Mouse (Mus musculus): ENCODE measurements around the gene Ikbip.
A peak's percentile ranks its signal among the peaks of the same experiment; 100 is the strongest.

Gene Ikbip

DNA sequence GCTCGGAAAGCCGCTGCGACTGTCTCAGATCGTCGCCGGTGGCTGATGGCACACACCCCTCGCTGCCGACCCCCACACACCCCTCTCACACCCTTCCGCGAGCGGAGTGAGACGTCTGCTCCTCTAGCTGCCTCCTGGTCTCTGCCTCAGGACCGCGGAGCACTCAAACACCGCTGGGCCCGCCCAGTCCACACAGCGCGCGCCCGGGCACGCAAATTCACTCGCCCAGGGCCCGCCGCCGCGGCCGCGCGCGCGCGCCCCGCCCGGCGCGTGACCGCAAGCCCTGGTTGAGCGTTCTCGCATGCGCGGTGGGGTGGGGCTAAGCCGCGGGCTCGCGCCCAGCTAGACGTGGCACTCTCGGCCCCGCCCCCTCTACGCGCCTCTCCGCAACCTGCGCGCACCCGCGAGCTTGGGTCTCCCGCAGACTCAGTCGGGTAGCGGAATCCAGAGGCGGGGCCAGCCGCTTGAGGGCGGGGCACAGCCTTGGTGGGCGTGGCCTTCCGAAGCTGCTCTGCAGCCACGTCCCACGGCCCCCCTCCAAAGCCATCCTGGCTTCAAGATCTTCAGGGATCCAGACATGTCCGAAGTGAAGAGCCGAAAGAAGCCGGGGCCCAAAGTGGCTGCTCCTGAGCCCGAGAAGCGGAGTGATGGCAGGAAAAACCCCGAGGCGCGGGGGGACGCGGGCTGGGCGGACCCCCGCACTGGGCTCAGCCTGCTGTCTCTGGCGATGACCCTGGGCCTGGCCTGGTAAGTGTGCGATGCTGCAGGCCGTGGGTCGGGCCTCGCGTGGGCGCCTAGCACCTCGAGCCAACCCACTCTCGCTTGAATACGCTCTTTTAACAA is at the start of gene Ikbip, which contains the start of gene Apaf1:
Gene Ikbip (plus strand): TSS at position 391 of the 843 bp plus-strand sequence.
Gene Apaf1 (minus strand): TSS at position 221 of the 843 bp plus-strand sequence.
- peak; percentile 100 for DNase-seq (ENCODE audit: low spot score in 2 of 2)

DNA sequence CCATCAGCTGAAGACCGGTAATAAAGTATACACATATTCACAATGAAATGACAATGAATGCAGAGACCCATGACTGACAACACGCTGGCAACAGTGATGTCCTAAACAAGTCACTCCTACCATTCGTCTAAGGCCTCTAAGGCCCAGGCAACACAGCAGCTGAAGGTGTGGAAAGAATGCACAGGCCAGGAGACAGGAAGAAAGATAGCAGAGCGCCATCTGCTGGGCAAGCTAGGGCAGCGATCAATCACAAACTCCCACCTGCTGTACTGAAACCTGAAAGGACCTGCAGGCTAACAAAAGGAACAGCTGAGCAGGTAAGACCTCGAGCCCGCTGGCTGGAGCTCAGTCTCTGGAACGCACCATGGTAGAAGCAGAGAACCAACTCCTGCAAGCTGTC is 48.8 kb upstream of the Ikbip start:
- peak; percentile 72 to 78 for DNase-seq (ENCODE audit: low spot score in 2 of 2)

DNA sequence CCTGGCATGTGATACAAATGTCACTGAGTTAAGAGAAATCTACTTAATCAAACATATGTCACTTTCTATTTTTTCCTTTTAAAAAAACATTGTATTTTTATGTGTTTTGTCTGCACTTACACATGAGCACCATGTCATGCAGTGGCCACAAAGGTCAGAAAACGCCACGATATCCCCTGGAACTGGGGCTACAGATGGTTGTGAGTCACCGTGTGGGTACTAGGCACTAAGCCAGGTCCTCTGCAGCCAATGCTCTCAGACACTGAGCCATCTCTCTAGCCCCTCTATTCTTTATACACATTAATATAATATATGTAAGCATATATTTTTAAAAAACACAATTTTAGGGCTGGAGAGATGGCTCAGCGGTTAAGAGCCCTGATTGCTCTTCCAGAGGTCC is 33.0 kb upstream of the Ikbip start:
- no peak for DNase-seq (ENCODE audit: low spot score in 2 of 2)

DNA sequence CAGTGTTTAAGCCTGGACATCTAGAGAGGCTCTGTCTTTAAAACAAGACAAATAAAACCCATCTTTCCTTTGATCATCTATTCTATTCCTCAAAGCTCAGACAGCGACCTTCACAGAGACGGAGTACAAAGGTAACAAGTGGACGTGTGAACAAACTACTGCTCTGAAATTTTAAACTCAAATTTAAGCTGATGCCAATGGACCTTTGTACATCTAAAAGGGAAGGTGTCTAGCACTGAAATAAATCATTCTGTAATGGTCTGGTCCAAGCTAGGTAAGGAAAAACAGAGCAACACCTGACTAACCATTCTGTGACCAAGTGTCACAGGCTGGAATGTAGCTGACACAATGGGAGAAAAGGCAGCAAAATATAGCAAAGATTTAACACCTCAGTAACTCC is 31.6 kb upstream of the Ikbip start:
- DNase-seq (ENCODE audit: low spot score in 2 of 2), result no peak

DNA sequence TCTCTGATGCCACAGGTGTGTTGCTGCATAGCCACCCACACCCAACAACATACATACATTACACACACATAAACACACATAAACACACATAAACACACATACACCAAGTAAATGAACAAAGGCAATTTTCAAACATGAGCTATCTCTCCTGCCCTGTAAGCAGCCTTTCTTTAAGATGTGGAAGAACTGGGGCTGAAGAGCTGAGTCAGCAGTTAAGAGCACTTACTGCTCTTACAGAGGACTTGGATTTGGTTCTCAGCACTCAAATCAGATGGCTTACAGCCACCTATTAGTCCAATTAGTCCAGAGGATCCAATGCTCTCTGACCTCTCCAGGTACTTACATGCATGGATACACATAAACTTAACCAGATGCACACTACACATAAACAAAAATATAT is 30.0 kb upstream of the Ikbip start:
- DNase-seq (ENCODE audit: low spot score in 2 of 2), result no peak

DNA sequence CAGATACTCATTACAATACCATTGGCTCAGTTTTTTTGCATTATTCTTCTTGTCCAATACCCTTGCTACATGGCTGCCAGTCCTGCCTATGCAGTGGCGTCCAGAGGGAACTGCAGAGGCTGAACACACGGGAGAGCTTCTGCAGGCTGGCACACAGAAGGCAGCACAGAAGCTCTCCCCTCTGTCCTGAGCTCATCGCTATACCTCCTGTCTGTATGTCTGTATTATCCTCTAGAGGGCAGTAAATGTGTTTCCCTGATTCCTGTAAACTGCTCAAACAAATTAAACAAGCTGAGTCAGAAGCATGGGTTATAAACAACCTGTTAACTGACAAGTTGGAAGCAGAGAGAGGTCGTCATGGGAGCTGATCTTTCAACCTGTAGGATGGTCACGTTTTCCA is 22.0 kb upstream of the Ikbip start:
- no peak for DNase-seq (ENCODE audit: low spot score in 2 of 2)

DNA sequence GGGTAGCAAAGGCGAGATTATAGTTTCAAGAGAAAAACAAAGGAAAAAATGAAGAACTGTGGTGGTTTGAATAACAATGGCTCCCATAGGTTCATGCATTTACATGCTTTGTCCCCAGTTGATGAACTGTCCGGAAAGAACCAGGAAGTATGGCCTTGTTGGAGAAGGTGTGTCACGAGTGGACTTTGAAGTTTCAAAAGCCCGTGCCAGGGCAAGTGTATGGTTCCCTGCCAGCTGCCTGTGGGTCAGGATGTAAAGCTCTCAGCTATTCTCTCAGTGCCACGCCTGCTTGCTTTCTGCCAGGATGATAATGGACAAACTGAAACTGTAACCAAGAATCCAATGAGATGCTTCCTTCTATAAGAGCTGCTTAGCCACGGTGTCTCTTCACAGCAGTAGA is 20.4 kb upstream of the Ikbip start:
- no peak for DNase-seq (ENCODE audit: low spot score in 2 of 2)

DNA sequence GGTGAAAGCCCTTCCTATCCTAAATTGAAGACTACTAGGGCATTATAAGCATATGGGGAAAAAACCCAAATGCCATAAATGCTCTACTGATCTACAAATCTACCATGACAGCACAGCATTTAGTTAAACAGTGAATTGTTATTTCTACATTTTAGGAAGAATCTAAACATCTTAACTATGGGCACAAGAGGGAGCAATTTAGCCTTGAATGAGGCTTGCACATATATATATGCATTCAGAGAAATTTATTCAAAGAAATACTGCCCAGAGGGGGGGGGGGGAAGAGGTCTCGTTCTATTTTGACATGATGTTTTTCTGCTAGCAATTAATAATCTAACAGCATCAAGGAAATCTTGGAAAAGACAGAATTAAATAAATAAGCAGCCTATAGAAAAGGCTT is 11.0 kb upstream of the Ikbip start:
- no peak for DNase-seq (ENCODE audit: low spot score in 2 of 2)

DNA sequence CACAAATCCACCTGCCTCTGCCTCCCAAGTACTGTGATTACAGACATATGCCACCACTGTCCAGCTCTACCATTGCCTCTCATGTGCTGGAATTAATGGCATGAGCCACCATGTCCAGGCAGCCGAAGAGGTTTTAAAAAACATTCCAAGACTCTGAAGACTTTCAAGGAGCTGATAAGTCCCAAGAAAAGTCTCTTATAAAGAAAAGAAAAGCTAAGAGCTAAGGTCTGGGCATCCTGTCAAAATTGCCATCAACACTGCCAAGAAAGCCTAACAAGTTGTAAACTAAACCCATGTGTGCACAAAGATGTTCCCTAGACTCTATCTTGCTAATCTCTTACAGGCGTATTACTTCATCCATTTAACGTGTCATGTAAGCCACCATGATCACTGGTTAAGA is 9.4 kb upstream of the Ikbip start:
- DNase-seq (ENCODE audit: low spot score in 2 of 2), result no peak

DNA sequence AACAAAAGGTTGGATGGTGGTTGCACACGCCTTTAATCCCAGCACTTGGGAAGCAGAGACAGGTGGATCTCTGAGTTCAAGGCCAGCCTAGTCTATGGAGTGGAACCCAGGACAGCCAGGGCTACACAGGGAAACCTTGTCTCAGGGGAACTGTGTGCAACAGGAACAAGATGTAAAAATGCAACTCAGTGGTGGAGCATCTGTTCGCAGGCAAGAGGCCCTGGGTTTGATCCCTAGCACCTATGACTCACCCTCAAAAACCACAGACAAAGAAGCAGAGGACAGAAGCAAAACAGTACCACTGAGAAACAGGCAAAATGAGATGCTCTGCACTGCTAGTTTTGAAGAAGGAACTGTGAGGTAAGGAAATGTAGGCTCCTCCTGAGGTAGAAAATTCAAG is 6.1 kb upstream of the Ikbip start:
- DNase-seq (ENCODE audit: low spot score in 2 of 2), result no peak

DNA sequence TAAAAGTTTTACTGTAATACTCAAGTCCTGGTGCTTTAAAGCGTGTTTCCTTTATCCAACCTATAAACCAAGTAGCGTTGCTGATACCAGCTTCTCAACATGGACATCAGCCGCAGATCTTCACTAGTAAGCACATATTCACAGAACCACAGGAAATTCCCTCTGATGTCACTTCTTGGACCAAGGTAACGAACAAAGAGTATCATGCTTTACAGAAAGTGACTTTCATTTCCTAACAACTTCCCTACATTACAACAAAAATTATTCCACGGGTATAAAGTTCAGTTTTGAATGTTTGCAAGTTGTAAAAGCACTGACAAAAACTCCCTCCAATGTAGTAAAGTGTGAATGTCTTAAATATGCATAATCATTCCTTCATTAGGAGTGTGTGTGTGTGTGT is 2.2 kb upstream of the Ikbip start:
- no peak for DNase-seq (ENCODE audit: low spot score in 2 of 2)

DNA sequence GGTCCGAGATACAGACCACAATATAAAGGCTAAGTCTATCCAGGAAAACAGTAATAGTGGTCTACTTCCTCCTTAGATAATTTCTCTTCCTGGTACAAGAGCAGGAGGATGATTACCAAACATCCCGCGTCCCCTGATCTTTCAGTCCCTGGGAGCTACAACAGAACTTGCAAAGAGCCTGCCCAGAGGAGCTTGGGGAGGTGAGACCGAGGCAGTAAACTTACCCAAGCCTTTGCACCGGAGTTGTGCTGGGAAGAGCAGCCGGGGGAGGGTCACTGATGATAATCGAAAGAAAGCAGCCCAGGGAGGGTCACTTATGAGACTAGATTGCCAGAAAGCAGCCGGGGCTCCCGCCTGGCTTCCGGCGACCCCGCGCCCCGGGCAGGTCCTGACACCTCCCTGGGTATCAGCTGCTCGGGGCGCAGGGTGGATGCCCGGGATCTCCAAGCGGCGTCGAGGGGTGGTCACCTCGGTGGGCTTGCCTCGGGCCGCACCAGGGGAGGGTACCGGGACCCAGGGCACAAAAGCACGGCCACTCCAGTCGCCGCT is 707 bp upstream of the Ikbip start:
- no peak for DNase-seq (ENCODE audit: low spot score in 2 of 2)

DNA sequence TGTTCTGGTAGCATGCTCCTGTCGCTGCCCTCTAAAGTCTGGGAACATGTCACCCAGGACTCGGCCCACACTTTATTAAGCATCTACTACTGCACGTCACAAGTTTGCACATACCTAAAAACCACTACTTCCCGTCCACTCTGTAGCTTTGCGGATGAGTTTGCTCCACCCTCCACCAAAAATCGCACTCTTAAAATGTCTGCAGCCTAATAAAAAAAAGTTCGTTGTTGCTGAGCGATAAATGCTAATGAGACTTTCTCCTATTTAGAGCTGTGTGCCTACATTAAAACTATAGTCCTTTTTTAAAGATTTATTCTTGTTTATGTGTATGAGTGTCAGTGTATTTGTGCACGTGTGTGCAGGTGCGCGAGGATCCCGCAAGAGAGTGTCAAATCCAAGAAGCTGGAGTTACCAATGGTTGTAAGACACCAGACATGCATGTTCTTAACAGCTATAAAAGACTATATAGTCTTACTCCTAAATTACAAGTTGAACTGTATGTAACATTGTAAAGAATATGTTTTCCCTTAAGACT is 720 bp downstream of the Ikbip start:
- DNase-seq (ENCODE audit: low spot score in 2 of 2), result no peak

DNA sequence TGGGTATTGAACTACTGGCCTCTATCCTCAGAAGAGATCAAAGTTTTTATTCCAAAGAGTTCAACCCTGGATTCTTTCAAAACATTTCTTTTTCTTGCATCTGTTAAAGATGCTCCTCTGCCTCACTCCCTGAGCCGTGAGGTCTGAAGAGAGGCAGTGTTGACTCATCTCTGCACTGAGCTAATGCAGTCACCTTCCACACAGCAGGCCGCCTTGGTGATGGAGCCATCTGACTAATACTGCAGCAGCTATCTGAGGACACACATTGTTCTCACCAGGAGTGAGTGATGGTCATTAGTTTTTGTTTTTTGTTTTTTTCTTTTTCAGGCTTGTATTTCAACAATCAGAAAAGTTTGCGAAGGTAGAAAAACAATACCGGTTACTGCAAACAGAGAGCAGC is 10.1 kb downstream of the Ikbip start:
- DNase-seq (ENCODE audit: low spot score in 2 of 2), result no peak

DNA sequence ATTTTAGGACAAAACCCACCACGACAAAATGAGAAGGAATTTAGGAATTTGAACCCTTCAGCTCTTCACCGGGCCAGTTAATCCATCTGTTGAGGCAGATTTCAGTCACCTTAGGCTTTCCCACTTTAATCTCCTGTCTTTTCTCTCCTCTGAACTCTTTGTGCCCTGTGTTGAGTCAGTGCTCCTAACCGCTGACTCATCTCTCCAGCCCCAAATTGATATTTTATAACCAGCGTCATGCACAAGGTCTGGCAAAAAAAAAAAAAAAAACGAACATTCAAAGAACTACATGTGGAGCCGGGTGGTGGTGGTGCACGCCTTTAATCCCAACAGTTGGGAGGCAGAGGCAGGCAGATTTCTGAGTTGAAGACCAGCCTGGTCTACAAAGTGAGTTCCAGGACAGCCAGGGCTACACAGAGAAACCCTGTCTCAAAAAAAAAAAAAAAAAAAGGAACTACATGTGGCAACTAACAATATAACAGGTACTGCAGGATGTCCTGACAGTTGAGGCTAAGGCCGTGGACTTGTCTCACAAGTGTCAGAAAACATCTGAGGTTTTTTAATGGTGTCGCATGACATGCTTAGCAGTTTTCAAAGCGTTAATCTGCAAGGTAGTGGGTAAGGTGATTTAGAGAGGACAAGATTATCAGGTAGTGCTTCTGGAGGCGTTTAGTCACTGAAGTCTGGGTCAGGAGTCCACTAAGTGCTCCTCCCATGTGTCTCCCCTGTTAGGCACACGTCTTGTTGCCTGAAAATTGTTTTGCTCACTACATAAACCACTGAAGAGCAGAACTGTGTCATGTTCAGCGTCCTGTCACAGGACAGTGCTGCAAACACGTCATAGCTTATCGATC is 11.7 kb downstream of the Ikbip start:
- no peak for DNase-seq (ENCODE audit: low spot score in 2 of 2)

DNA sequence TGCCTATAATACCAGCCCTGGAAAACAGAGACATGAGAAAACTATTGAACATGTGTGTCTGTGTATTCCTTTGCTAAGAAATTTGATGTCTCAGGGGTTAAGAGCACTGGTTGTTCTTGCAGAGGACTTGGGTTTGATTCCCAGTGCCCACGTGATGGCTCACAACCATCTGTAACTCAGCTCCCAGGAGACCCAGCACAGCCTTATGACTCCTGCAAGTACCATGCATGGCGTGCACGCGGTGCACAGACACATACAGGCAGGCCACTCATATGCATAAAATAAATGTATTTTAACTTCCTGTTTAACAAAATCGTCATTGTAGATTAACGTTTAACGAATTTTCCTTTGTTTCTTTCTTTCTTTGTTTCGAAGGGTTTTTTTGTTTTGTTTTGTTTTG is 15.3 kb downstream of the Ikbip start:
- no peak for DNase-seq (ENCODE audit: low spot score in 2 of 2)

DNA sequence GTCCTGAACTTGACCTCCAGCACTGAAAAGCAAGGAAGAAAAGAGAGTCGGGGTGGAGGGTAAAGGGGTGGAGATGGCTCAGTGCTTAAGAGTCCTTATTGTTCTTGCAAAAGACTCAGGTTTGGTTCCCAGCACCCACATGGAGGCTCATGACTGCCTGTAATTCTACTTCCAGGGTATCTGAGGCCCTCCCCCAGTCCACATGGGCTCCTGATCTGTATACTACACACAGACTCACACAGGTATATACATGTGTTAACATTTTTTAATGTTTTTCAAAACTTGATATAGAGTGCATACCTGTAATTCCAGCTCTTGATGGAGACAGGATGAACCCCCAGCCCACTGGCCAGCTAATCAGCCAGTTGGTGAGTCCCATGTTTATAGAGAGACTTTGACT is 17.4 kb downstream of the Ikbip start:
- no peak for DNase-seq (ENCODE audit: low spot score in 2 of 2)

DNA sequence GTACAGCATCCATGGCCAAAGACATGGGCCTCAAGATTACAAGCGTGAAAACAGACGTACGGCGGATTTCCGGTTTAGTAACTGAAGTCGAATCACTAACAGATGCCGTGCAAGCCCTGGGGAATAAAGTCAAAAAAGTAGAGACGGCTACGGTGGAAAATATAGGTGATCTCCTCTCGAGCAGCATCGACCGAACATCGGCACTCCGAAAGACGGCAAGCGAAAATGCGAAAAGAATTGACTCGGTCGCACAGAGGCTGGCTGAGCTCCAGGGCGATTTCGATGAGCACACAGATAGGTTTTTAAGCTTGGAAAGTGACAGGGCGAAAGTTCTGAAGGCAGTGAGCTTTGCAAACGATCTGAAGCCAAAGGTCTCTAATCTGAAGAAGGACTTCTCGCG is 19.2 kb downstream of the Ikbip start:
- DNase-seq (ENCODE audit: low spot score in 2 of 2), result no peak

DNA sequence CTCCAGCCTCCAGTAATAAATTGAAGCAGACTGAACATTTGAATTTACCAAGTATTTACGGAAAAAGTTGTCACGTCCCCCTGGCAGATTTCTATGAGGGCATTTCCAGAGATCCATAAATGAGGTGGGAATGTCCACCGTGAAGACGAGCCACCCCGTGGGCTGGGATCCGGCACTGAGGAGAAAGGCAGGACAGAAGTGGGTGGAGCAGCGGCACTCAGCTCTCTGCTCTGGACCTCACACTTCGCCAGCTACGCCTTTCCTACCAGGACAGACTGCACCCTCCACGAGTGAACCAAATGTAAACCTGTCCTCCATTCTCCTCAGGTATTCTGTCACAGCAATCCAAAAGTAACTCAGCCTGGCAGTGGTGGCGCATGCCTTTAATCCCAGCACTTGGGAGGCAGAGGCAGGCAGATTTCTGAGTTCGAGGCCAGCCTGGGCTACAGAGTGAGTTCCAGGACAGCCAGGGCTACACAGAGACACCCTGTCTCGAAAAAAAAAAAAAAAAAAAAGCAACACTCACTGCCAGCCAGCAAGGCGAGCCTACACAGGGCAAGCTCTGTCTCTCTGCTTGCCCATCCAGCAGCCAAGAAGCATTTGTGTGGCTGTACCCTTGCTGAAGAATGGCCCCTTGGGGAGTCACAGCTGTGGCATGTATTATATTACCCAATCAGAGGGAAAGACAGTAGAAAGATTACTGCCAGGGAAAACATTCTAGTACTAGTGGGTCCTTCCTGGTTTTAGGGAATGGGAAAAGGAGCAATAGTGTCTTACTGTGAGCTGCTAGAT is 20.3 kb downstream of the Ikbip start:
- DNase-seq (ENCODE audit: low spot score in 2 of 2), result no peak

DNA sequence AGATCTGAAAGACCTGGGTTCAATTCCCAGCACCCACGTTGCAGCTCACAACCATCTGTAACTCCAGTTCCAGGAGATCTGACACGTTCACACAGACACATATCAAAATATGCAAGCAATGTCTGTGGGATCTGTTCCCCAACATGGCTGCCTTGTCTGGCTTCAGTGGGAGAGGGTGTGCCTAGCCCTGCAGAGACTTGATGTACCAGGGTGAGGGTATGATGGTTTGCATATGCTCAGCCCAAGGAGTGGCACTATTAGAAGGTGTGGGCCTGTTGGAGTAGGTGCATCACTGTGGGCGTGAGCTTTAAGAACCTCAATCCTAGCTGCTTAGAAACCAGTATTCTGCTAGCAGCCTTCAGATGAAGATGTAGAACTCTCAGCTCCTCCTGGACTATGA is 23.2 kb downstream of the Ikbip start:
- no peak for DNase-seq (ENCODE audit: low spot score in 2 of 2)

DNA sequence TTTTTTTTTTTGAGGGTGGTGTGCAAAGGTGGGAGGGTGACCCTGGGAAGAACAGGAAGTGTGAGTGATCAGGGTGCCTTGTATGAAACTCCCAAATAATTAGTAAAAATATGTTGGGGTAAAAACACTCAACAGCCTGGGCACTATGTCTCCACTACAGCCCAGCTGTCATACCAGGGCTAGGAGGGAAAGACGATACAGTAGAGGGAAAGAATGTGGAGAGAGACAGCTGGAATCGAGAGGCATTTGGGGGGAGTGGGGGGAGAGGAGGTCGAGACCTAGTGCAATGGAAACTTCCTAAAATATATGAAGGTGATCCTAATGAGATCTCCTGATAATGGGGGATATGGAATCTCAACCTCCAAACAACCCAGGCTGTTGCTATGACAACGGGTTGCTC is 27.1 kb downstream of the Ikbip start:
- DNase-seq (ENCODE audit: low spot score in 2 of 2), result no peak

DNA sequence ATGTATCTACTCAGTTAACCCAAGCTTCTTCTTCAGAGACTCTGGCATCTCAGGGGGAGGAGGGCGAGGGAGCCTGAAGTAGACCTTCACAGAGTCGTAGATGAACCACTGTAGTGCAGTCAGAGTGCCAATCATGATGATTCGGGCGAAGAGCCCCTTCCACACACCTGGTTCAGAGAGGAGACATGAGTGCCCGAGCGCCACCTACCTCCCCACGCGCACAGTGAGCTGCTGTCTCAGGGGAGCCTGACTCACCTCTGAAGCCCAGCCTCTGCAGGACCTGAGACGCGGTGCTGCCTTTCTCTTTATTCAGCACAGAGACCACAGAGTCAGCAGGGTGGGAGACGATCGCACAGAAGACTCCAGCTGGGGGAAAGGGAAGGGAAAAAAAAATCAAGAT is 34.2 kb downstream of the Ikbip start:
- DNase-seq (ENCODE audit: low spot score in 2 of 2), result no peak
